Mouse (Mus musculus) brain, embryonic 14.5 days (tissue): ENCODE data around the gene Actr3. TPM values are rescaled to one million over a fixed set of nuclear protein-coding genes. Genes with fewer than 3 reads are reported as not detected.
A peak's percentile ranks its signal among the peaks of the same experiment; 100 is the strongest.

Source experiments
- DNase-seq: peaks from one replicate; pipeline ENCODE4 v3.0.0-alpha.2; 2011; ENCODE audit warnings: low read depth
- CTCF ChIP-seq: fragments of 200-500 bp; IDR thresholded peaks from 2 replicates; pipeline ENCODE4 v1.5.1; 2012; ENCODE audit warnings: inconsistent platforms, mild to moderate bottlenecking, moderate library complexity, borderline replicate concordance; ENCODE audit not compliant: insufficient read depth, insufficient read length; ENCODE audit errors: extremely low read depth
- POLR2A ChIP-seq: fragments of 200-500 bp; IDR thresholded peaks from 2 replicates; pipeline ENCODE4 v1.6.1; 2012; ENCODE audit warnings: mild to moderate bottlenecking, inconsistent platforms, borderline replicate concordance; ENCODE audit not compliant: poor library complexity, insufficient read depth, insufficient read length, severe bottlenecking; ENCODE audit errors: extremely low read depth
- polyA plus RNA-seq: library from polyadenylated mRNA; depleted of rRNA; stranded (reverse); fragments of >200 nt; gene quantifications from 2 replicates; pipeline ENCODE4 v1.2.3, GENCODE M21; 2012; rRNA removed

Gene Actr3
- polyA plus RNA-seq, 1 experiment = 133 TPM

- no peak for DNase-seq
- no peak for TF ChIP-seq CTCF
- no peak for TF ChIP-seq POLR2A
Observed at GRCm38 (mm10) chr1:125382622-125383021, 52.9 kb downstream of the Actr3 start.

DNA sequence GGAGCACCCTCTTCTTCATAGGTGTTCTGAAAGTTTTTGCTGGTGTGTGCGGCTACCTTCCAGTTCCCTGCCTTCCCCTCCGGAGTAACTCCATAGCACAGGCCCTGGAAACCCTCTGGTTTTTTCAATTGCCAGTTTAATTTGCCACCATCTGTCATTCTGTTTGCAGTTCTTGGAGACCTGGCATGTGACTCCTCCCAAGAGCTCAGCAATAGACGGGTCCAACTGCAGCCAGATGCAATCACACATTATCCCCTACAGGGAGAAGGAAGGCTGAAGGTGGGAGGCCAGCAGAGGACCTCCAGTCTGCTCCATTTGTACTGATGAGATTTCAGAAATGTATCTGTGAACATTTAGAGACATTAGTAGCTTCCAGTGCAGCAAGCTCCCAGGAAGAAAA is 56.6 kb downstream of the Actr3 start:
- TF ChIP-seq POLR2A = no peak
- no peak for TF ChIP-seq CTCF
- peak; percentile 58 for DNase-seq

DNA sequence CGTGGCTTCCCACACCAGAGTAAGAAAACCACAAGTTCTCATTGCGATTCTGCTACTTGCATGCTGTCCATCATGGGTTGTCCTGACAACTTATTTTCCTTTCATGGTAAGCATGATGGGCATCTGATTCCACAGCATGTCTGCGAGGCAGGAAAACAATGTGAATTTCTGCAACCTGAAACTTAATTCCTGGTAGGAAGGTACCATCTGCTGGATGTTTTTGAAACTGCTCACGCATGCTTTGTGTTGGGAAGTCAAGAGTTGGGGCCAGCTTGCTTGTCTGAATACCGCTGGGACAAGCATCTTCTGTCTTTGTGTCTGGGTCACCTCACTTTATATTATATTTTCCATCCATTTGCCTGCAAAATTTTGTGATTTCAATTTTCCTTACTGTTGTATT is 62.7 kb downstream of the Actr3 start:
- peak; percentile 36; the same call in 1 of the 2 replicates for TF ChIP-seq CTCF
- no peak for TF ChIP-seq POLR2A
- peak; percentile 75 for DNase-seq

DNA sequence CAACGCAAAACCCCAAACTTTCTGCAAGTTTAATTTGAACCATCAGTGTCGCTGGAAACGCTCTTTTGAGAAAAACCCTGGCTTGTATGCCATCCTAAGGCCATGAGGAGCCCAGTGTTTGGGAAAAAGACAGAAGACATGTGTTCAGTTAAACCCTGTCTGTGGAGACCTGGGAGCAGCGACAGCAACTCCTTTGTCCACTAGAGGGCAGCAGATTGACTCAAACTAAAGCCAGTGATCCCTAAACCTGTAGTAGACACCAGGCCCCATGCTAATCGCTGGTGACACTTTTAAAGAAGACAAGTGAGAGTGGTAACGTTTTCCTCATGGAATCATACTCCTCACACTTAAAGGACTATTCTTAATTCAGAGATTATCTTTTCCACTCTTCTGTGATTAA is 64.7 kb downstream of the Actr3 start:
- TF ChIP-seq POLR2A (no peak), CTCF (peak; percentile 85)
- DNase-seq = peak; percentile 85

DNA sequence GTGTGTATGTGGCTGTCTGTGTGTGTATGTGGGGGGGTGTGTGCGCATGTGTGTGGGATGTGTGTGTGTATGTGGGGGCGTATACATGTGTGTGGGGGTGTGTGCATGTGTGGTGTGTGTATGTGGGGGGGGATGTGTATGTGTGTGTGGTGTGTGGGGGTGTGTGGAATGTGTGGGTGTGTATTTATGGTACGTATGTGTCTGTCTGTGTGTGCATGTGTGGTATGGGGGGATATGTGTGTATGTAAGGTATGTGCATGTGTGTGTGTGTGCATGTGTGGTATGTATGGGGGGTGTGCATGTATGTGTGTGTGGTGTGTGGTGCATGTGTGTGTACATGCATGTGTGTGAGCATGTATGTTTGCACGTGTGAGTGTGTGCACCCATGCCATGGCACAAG is 70.0 kb downstream of the Actr3 start:
- no peak for DNase-seq
- TF ChIP-seq POLR2A = no peak
- no peak for TF ChIP-seq CTCF

DNA sequence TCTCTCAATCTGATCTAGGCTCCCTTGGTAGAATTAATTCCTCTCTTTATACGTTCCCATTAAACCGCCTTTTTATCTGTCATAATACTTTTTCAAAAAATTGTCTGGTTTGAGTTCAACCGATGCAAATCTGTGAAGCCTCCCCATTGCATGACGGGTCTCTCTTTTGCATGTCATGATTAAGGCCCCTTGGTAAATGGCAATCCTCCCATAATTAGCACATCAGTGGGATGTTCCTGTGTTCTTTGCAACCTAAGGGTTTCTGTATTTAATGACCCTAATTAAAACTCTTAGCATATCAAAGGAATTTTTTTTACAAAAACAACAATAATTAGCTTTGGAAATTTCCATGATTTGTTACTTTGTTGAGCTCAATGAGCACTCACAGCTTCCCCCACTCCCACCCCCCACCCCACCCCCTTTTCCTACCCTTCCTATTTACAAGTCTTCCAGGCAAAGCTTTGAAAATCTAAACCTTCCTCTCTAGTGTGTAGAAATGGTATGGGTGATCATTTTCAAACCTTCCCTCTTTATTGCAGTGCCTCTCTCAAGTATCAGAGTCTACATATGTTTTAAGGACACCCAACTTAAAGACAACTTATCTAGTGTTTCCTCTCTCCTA is 84.0 kb downstream of the Actr3 start:
- peak; percentile 85 for DNase-seq
- TF ChIP-seq CTCF (no peak), POLR2A (no peak)

GRCm38 (mm10) chr1:125350843-125351242 is 84.7 kb downstream of the Actr3 start:
- TF ChIP-seq CTCF (no peak), POLR2A (no peak)
- DNase-seq = no peak

DNA sequence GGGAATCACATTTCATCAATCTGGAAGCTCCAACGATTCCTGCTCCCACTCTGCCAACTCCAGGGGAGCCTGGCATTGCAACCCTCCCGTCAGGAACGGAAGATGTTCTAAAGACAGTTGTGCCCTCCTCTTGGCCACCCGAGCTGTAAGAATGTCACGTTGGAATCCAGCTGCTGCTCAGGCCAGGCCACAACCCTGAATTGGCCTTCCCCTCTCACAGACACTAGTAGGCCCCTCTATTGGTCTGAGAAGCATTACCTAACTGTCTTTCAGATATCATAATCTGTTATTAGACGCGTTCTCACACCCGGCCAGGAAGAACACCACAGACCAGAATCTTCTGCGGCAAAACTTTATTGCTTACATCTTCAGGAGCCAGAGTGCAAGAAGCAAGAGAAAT is 89.7 kb downstream of the Actr3 start:
- TF ChIP-seq POLR2A (no peak), CTCF (no peak)
- no peak for DNase-seq

DNA sequence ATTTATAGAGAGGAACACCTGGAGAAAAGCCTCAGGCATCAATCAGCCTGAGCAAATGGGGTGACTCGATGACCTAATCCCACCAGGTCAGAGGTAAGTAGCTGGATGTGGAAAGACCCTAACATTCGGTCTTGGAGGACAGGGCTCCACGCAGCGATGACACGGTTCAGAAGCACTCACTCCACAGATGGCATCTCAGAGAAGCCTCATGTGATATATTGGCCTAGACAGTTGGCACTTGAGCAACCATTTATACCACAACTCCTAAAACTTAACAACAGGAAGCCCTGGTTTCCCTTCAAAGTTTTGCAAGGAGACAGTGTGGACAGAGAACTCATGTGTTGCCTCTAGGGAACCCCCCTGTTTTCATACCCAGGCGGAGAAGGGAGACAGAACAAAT is 90.1 kb downstream of the Actr3 start:
- TF ChIP-seq POLR2A = no peak
- TF ChIP-seq CTCF = no peak
- no peak for DNase-seq

DNA sequence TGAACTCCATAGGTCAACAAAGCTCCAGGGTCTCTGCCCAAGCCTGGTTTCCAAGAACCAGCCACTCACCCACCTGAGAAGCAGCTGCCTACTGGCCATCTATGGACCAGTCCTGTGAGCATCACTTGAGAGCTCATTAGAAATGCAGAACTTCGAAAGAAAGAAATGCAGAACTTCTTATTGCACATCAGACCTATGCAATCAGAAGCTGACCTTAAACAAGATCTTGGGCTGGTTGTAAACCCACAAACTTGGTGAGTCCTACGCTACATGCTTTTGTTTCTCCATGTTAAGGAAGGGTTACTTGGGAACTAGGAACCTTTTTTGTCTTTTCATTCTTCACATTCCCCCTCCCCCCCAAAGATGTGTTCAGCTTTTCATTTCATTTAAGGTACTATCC is 92.4 kb downstream of the Actr3 start:
- TF ChIP-seq POLR2A = no peak
- TF ChIP-seq CTCF = no peak

More for the DNA sequence above, 92.4 kb downstream of the Actr3 start:
- DNase-seq = no peak

Other genes with a start within 250 kb of the Actr3 start
- gene Slc35f5, start 124.9 kb upstream of the Actr3 start, polyA plus RNA-seq = 26.6 and 28.6 TPM in 2 replicates
- 0.14 and 0.22 TPM in 2 replicates for gene Gpr39, start 241.3 kb upstream of the Actr3 start, polyA plus RNA-seq